Mouse (Mus musculus) neural tube, embryonic 14.5 days (tissue): ENCODE data around the gene Myadml2. TPM values are rescaled to one million over a fixed set of nuclear protein-coding genes. Genes with fewer than 3 reads are reported as not detected.

Source experiments
- ATAC-seq: fragments of 200-750 bp; cut with Nextera tagmentation; 2 replicates; pipeline ENCODE4 v1.8.0; 2017; ENCODE audit warnings: low read depth, mild to moderate bottlenecking, moderate TSS enrichment, moderate library complexity
- H3K27ac ChIP-seq: fragments of 300-500 bp; sonication (generic); 2 replicates; pipeline ENCODE4 v1.5.1; 2014; ENCODE audit warnings: low read depth, mild to moderate bottlenecking, control low read depth, low read length, moderate library complexity, mixed read lengths
- H3K27me3 ChIP-seq: fragments of 300-500 bp; sonication (generic); 2 replicates; pipeline ENCODE4 v1.6.1; 2014; ENCODE audit warnings: low read length; ENCODE audit not compliant: control insufficient read depth, insufficient read depth
- H3K36me3 ChIP-seq: fragments of 300-500 bp; sonication (generic); 2 replicates; pipeline ENCODE4 v1.6.1; 2014; ENCODE audit warnings: low read length, mixed read lengths; ENCODE audit not compliant: control insufficient read depth, insufficient read depth
- H3K4me1 ChIP-seq: fragments of 300-500 bp; sonication (generic); 2 replicates; pipeline ENCODE4 v1.6.1; 2014; ENCODE audit warnings: low read length; ENCODE audit not compliant: control insufficient read depth, insufficient read depth
- H3K4me2 ChIP-seq: fragments of 300-500 bp; sonication (generic); 2 replicates; pipeline ENCODE4 v1.6.1; 2014; ENCODE audit warnings: mild to moderate bottlenecking, low read depth, low read length, control low read depth
- H3K4me3 ChIP-seq: fragments of 300-500 bp; sonication (generic); 2 replicates; pipeline ENCODE4 v1.5.1; 2014; ENCODE audit warnings: low read depth, low read length, control low read depth, mixed read lengths
- H3K9ac ChIP-seq: fragments of 300-500 bp; sonication (generic); replicated peaks from 2 replicates; pipeline ENCODE4 v1.6.1; 2014; ENCODE audit warnings: low read depth, mild to moderate bottlenecking, control low read depth, low read length, mixed read lengths
- H3K9me3 ChIP-seq: fragments of 300-500 bp; sonication (generic); 2 replicates; pipeline ENCODE4 v1.6.1; 2016; ENCODE audit warnings: low read length; ENCODE audit not compliant: control insufficient read depth
- WGBS: fragments of 180-500 bp; shearing (Covaris S2); extraction: QIAGEN DNeasy Blood & Tissue Kit; methylation state at CpG from one replicate; pipeline ENCODE4 v1.1.7; 2014; 5-methylcytosine and 5-hydroxymethylcytosine counted together
- polyA plus RNA-seq: library from polyadenylated mRNA; unstranded; fragments of >200 nt; fragmentation: Nextera tagmentation; extraction: Ambion mirVana; gene quantifications from 2 replicates; pipeline ENCODE4 v1.2.1, GENCODE M21; 2014

Gene Myadml2
- polyA plus RNA-seq: 2.3 and 2.5 TPM in 2 replicates

DNA sequence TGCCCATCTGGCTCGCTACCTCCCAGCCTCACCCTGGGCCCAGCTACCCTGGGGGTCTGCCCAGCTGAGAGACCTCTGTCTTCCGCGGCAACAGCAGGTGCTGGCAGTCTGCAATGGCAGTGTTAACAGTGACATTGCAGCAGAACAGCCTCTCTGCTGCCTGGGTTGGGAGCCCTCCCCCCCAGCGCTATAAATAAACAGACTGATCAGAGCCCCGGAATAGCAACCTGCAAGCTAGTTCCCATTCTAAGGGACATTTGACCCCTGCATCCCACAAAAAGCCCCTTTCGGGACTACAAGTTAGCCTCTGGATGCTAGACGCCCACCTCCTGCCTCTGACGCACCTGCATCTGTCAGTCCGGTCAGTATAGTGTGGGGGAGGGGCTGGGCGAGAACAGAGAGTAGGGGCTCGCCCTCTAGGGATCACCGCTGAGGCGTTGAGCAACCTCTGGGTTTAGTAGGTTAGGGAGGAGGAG, at the start of gene Myadml2:
TSS of gene Myadml2 (minus strand) at position 158 of the 476 bp plus-strand sequence.
- Histone ChIP-seq H3K36me3 (no peaks in the 10 kb centered on the region), H3K27me3 (no peaks in the 10 kb centered on the region), H3K27ac (no peak within 1 kb of the TSS), H3K4me1 (peaks cover 12% of the 10 kb centered on the region; the same call in 1 of the 2 replicates), H3K9ac (peak within 1 kb of the TSS; percentile 42; the same call in 1 of the 2 replicates), H3K9me3 (no peaks in the 10 kb centered on the region), H3K4me3 (peak within 1 kb of the TSS; percentile 16; the same call in 1 of the 2 replicates), H3K4me2 (peak within 1 kb of the TSS; percentile 50)
- ATAC-seq: no peak
- WGBS: 2% methylated on average over 13 of the region's 13 CpGs

DNA sequence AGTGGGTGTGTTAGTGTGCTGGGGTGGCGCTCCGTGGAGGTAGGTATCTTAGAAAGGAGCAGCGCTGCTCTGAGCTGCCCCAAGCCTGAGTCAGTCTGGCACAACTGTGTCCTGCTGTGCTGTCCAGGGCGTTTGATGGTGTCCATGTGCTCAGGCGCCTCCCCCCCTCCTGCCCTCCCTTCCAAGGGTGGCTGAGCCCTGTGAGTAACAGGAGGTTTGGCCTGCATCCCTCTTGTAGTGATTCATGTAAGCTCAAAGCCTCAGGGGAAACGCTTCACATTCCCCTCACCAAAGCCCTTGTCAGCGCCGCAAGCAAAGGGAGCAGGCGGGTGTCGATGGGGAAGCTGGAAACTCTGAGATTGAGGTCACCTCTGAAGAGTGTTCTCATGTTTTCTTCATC, 49.8 kb upstream of the Myadml2 start:
- no peaks in the 10 kb centered on the region for H3K4me1 ChIP-seq
- H3K9me3 ChIP-seq: no peaks in the 10 kb centered on the region
- no peak overlapping the region for H3K27ac ChIP-seq
- H3K4me2 ChIP-seq: no peak overlapping the region
- H3K4me3 ChIP-seq: no peak overlapping the region
- 70% methylated on average over 10 of the region's 10 CpGs for WGBS
- H3K9ac ChIP-seq: no peak overlapping the region
- H3K36me3 ChIP-seq: peaks cover 4% of the 10 kb centered on the region; the same call in 1 of the 2 replicates
- no peak for ATAC-seq
- no peaks in the 10 kb centered on the region for H3K27me3 ChIP-seq

GRCm38 (mm10) chr11:120696568-120696967, 48.6 kb upstream of the Myadml2 start:
- WGBS: 91% methylated on average over 6 of the region's 6 CpGs
- Histone ChIP-seq H3K4me3 (no peak overlapping the region), H3K27me3 (no peaks in the 10 kb centered on the region), H3K9ac (no peak overlapping the region), H3K4me2 (no peak overlapping the region), H3K9me3 (no peaks in the 10 kb centered on the region), H3K4me1 (no peaks in the 10 kb centered on the region), H3K36me3 (peaks cover 4% of the 10 kb centered on the region; the same call in 1 of the 2 replicates), H3K27ac (no peak overlapping the region)
- no peak for ATAC-seq

GRCm38 (mm10) chr11:120695641-120696040, 47.7 kb upstream of the Myadml2 start:
- Histone ChIP-seq H3K4me3 (no peak overlapping the region), H3K4me1 (no peaks in the 10 kb centered on the region), H3K27ac (0 out of 2 replicates have a peak overlapping the region, but pooled peaks have one; percentile 12), H3K9ac (no peak overlapping the region), H3K4me2 (no peak overlapping the region), H3K27me3 (no peaks in the 10 kb centered on the region), H3K36me3 (peaks cover 4% of the 10 kb centered on the region; the same call in 1 of the 2 replicates), H3K9me3 (no peaks in the 10 kb centered on the region)
- no peak for ATAC-seq
- 15% methylated on average over 12 of the region's 12 CpGs for WGBS

GRCm38 (mm10) chr11:120695184-120695583, 47.2 kb upstream of the Myadml2 start:
- WGBS: 2% methylated on average over 4 of the region's 4 CpGs
- Histone ChIP-seq H3K27me3 (no peaks in the 10 kb centered on the region), H3K9me3 (no peaks in the 10 kb centered on the region), H3K27ac (no peak overlapping the region), H3K9ac (0 out of 2 replicates have a peak overlapping the region, but pooled peaks have one; percentile 11), H3K4me1 (no peaks in the 10 kb centered on the region), H3K4me3 (no peak overlapping the region), H3K4me2 (no peak overlapping the region), H3K36me3 (peaks cover 4% of the 10 kb centered on the region; the same call in 1 of the 2 replicates)
- ATAC-seq: peak; percentile 82; the same call in 1 of the 2 replicates

DNA sequence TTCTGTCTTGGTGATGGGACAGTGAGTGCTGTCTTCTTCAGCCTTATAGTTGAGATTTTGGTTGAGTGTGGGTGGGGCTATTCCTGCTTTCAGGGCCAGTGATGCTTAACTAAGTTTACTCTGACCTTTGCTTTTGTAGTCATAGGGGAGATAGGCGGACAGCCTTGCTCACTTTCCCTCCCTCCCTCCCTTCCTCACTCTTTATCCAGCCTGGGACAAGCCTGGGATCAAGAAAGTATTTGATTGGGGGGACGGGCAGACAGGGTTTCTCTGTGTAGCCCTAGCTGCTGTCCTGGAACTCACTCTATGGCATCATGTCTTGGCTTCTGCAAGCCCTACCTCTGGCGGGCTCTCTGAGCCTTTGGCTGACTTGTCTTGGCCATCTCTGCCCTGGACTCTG, 45.5 kb upstream of the Myadml2 start:
- no peak for ATAC-seq
- Histone ChIP-seq H3K9ac (no peak overlapping the region), H3K4me2 (no peak overlapping the region), H3K27ac (no peak overlapping the region), H3K9me3 (no peaks in the 10 kb centered on the region), H3K36me3 (peaks cover 15% of the 10 kb centered on the region), H3K4me1 (no peaks in the 10 kb centered on the region), H3K27me3 (no peaks in the 10 kb centered on the region), H3K4me3 (no peak overlapping the region)
- WGBS: 54% methylated on average over 3 of the region's 3 CpGs

DNA sequence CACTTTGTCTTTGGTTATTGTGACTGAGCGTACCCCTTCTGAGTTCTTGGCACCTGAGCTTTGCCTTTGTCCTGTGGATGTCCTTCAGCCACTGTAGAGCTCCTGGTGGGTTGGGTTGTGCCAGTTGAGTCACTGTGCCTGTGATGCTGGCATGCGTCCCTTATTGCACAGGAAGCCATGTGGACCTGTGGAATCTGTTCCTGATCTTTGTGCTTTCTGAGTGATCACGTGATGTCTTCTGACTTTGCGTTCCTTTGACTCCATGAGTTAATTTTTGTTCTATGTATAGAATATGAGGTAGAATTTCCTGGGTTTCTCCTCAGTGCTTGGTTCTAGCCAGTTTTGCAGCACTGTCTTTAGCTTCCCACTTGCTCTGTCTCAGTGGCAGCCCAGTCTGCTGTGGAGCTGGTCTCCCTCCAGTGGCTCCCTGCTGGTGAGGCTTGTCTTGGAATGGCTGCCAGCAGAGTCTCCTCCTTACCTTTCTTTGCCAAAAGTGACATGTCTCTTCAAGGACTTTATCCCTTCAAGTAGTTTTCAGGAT, 44.6 kb upstream of the Myadml2 start:
- Histone ChIP-seq H3K27me3 (no peaks in the 10 kb centered on the region), H3K4me1 (no peaks in the 10 kb centered on the region), H3K4me2 (no peak overlapping the region), H3K36me3 (peaks cover 21% of the 10 kb centered on the region), H3K4me3 (no peak overlapping the region), H3K27ac (no peak overlapping the region), H3K9me3 (no peaks in the 10 kb centered on the region), H3K9ac (no peak overlapping the region)
- ATAC-seq: no peak
- 91% methylated on average over 4 of the region's 4 CpGs for WGBS

DNA sequence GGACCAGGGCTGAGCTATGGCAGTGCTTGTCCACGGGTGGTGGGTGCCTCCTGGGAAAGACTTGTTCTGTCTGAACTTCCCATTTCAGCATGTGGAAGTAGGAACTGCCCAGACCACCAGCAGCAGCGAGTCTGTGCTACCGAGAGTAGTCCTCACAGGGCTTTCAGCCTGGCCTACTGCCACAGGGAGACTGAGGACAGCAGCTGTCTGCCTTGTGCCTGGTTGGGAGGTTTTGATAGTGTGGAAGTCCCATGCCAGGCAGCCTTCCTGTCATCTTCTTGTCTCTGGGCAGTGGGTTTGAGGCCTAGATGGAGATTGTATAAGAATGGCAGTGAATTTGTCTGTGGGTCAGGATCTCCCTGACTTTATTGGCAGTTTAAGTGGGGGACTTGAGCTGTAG, 41.4 kb upstream of the Myadml2 start:
- ATAC-seq: no peak
- WGBS: 84% methylated on average over 3 of the region's 3 CpGs
- Histone ChIP-seq H3K4me1 (no peaks in the 10 kb centered on the region), H3K9me3 (no peaks in the 10 kb centered on the region), H3K4me3 (no peak overlapping the region), H3K36me3 (peaks cover 31% of the 10 kb centered on the region), H3K4me2 (no peak overlapping the region), H3K27ac (no peak overlapping the region), H3K9ac (no peak overlapping the region), H3K27me3 (no peaks in the 10 kb centered on the region)

- WGBS: 77% methylated on average over 20 of the region's 20 CpGs
- no peak for ATAC-seq
- H3K4me2 ChIP-seq: no peak overlapping the region
- no peak overlapping the region for H3K27ac ChIP-seq
- H3K4me3 ChIP-seq: no peak overlapping the region
- peaks cover 34% of the 10 kb centered on the region for H3K36me3 ChIP-seq
- H3K27me3 ChIP-seq: no peaks in the 10 kb centered on the region
- H3K4me1 ChIP-seq: no peaks in the 10 kb centered on the region
- no peaks in the 10 kb centered on the region for H3K9me3 ChIP-seq
- no peak overlapping the region for H3K9ac ChIP-seq
These were observed 38.8 kb upstream of the Myadml2 start for GRCm38 (mm10) chr11:120686650-120687272.
